Mouse (Mus musculus): ENCODE measurements around the gene Naalad2. TPM values are rescaled to one million over a fixed set of nuclear protein-coding genes. Genes with fewer than 3 reads are reported as not detected.

Gene Naalad2
- not detected for total RNA-seq (2023)

GRCm38 (mm10) chr9:18402895-18403294, at the start of gene Naalad2:
TSS of gene Naalad2 (minus strand) at chr9:18402995.

DNA sequence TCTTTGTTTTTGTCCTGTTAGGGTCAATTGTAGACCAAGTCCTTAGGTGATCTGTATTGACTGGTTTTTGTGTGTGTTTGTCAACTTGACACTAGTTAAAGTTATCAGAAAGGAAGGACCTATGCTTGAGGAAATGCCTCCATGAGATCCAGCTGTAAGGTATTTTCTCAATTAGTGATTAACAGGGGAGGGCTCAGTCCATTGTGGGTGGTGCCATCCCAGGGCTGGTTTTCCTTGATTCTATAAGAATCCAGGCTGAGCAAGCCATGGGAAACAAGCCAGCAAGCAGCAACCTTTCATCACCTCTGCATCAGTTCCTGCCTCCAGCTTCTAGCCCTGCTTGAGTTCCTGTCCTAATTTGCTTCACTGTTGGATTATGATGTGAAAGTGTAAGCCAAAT, 27.6 kb upstream of the Naalad2 start, which contains the start of gene Mbd3l2:
TSS of gene Mbd3l2 (plus strand) at position 301 of the 400 bp plus-strand sequence.

GRCm38 (mm10) chr9:18404118-18404517, 1.3 kb upstream of the Naalad2 start, which contains the start of gene Ubtfl1:
TSS of gene Ubtfl1 (plus strand) at chr9:18404418.

GRCm38 (mm10) chr9:18291571-18292429, 111.0 kb downstream of the Naalad2 start, which contains the start of gene Chordc1:
TSS of gene Chordc1 (plus strand) at chr9:18292125.

Other genes with a start within 250 kb of the Naalad2 start
- gene Chordc1, start 110.9 kb downstream of the Naalad2 start, total RNA-seq (2023), result 98.7 TPM
- gene Ubtfl1, start 1.4 kb upstream of the Naalad2 start, total RNA-seq (2023), result not detected
- not detected for gene Mbd3l2, start 27.7 kb upstream of the Naalad2 start, total RNA-seq (2023)
- gene Zfp558, start 75.3 kb upstream of the Naalad2 start, total RNA-seq (2023), result 0.89 TPM
- gene Mbd3l1, start 75.4 kb upstream of the Naalad2 start, total RNA-seq (2023), result not detected

All from CD8-positive naive resting alpha-beta T cell, adult 57 days (primary cell).